Mouse (Mus musculus) heart, postnatal 0 days (tissue): ENCODE data around the gene Tiprl.

ENCODE experiments used
- CTCF ChIP-seq: IDR thresholded peaks from 2 replicates; pipeline ENCODE4 v1.5.1; 2016; ENCODE audit warnings: antibody characterized with exemption, control low read depth, low read depth
- EP300 ChIP-seq: IDR thresholded peaks from 2 replicates; pipeline ENCODE4 v1.6.1; 2016; ENCODE audit warnings: antibody characterized with exemption, low read depth

- TF ChIP-seq CTCF, result no peak
- TF ChIP-seq EP300, result no peak
Measured at GRCm38 (mm10) chr1:165200748-165201147, 36.0 kb downstream of the Tiprl start.
